Mouse (Mus musculus): ENCODE data around the gene Gm10147.
"Not testable (repeated sequence)": the region's sequence is repeated elsewhere in the genome, so short reads cannot be mapped to it uniquely, and the experiment has no call there.

Gene Gm10147

DNA sequence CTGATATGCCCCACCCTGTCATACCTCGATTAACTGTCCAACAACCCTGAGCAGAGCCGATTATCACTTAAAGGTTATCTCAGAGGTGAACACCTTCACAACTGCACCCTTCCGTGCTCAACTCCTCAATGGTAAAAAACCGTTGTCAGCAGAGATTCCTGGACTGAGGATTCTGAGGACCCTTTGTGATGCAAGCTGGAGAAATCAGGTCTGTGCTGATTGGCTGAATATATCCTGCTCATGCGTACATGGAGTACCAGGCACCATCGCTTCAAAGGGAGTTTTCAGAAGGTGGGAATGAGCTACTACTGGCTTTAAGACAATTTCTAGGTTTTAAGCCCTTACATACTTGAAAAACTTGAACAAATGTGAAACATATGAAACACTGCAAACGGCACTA, at the start of gene Gm10147:
Gm10147 (minus strand) TSS at position 101 of the 400 bp plus-strand sequence.
- not testable (repeated sequence) for DNase-seq (ENCODE audit: low spot score)

Measured in yolk sac, embryonic 10.5 days (tissue).